Mouse (Mus musculus) intestine, embryonic 14.5 days (tissue): ENCODE results near the gene Mrpl9. TPM values are rescaled to one million over a fixed set of nuclear protein-coding genes. Genes with fewer than 3 reads are reported as not detected.

ENCODE experiments used
- ATAC-seq: fragments of 200-750 bp; cut with Nextera tagmentation; replicated peaks from 2 replicates; pipeline ENCODE4 v1.8.0; 2017; ENCODE audit warnings: low read depth, moderate number of reproducible peaks, moderate TSS enrichment, moderate library complexity; ENCODE audit not compliant: low FRiP score, low TSS enrichment
- DNase-seq: peaks from one replicate; pipeline ENCODE4 v3.0.0-alpha.2; 2018; ENCODE audit warnings: low spot score
- H3K27ac ChIP-seq: fragments of 300-500 bp; sonication (generic); 2 replicates; pipeline ENCODE4 v1.5.1; 2014; ENCODE audit warnings: low read depth, mild to moderate bottlenecking, control low read depth
- H3K27me3 ChIP-seq: fragments of 300-500 bp; sonication (generic); replicated peaks from 2 replicates; pipeline ENCODE4 v1.6.1; 2014; ENCODE audit warnings: low read length, control low read depth; ENCODE audit not compliant: control insufficient read depth, insufficient read depth
- H3K36me3 ChIP-seq: fragments of 300-500 bp; sonication (generic); 2 replicates; pipeline ENCODE4 v1.6.1; 2014; ENCODE audit warnings: low read length, control low read depth; ENCODE audit not compliant: control insufficient read depth, insufficient read depth
- H3K4me1 ChIP-seq: fragments of 300-500 bp; sonication (generic); replicated peaks from 2 replicates; pipeline ENCODE4 v1.6.1; 2014; ENCODE audit warnings: low read length, control low read depth, mixed read lengths; ENCODE audit not compliant: control insufficient read depth, insufficient read depth
- H3K4me2 ChIP-seq: fragments of 300-500 bp; sonication (generic); 2 replicates; pipeline ENCODE4 v1.6.1; 2014; ENCODE audit warnings: low read length
- H3K4me3 ChIP-seq: fragments of 300-500 bp; sonication (generic); 2 replicates; pipeline ENCODE4 v1.5.1; 2014; ENCODE audit warnings: low read depth, low read length, control low read depth, mixed read lengths
- H3K9ac ChIP-seq: fragments of 300-500 bp; sonication (generic); 2 replicates; pipeline ENCODE4 v1.6.1; 2014; ENCODE audit warnings: mild to moderate bottlenecking, low read length
- H3K9me3 ChIP-seq: fragments of 300-500 bp; sonication (generic); 2 replicates; pipeline ENCODE4 v1.6.1; 2016; ENCODE audit warnings: low read length, control low read depth; ENCODE audit not compliant: control insufficient read depth
- WGBS: fragments of 180-500 bp; shearing (Covaris S2); extraction: QIAGEN DNeasy Blood & Tissue Kit; methylation state at CpG from one replicate; pipeline ENCODE4 v1.1.7; 2014; 5-methylcytosine and 5-hydroxymethylcytosine counted together
- polyA plus RNA-seq: library from polyadenylated mRNA; unstranded; fragments of >200 nt; fragmentation: Nextera tagmentation; extraction: Ambion mirVana; gene quantifications from 2 replicates; pipeline ENCODE4 v1.2.1, GENCODE M21; 2014

The Mrpl9 gene
- polyA plus RNA-seq, 1 experiment from 2014 or later, result 76.2 TPM

- Histone ChIP-seq H3K4me2 (no peak overlapping the region), H3K4me3 (no peak overlapping the region)
- ATAC-seq, result no peak
These were observed 30.6 kb downstream of the Mrpl9 start for GRCm38 (mm10) chr3:94473567-94474232.

DNA sequence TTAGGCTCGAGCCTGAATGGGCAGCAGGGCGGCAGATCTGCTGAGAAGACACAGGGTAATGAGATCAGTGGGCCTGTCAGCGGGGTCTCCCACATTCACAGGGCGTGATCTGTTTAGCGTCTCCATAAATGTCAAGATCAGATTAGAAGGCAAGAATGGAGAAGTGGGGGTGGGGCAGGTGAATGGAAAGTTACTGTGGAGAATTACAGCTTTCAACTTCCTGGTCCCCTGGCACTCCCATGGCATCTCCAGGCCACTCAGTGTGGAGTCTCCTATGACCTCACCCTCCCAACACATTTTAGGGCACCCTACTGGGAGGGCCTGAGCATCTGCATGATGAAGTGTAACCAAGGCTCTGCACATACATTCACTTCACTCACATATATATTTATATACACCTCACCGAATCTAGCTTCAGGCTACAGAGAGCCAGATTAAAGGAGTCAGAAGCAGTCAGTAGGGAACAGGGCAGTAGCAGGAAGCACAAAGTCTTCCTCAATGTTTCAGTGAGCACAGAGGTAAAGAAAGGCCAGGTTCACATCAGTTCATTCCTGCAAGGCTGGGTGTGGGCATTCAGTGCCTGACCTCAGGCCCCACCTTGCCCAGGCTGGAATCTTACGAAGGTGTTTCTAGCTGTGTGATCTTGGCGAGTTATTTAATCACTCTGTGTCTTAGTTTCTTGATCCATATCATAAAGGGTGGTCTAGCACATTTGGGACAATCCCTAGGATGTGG, 33.4 kb downstream of the Mrpl9 start:
- peaks cover 7% of the 10 kb centered on the region; the same call in 1 of the 2 replicates for H3K27me3 ChIP-seq
- 23% methylated on average over 8 of the region's 8 CpGs for WGBS
- H3K4me1 ChIP-seq, result peaks cover 22% of the 10 kb centered on the region; the same call in 1 of the 2 replicates
- no peaks in the 10 kb centered on the region for H3K9me3 ChIP-seq
- ATAC-seq, result peak; percentile 59; the same call in 1 of the 2 replicates
- H3K4me3 ChIP-seq, result no peak overlapping the region
- DNase-seq, result peak; percentile 70
- no peak overlapping the region for H3K4me2 ChIP-seq
- no peaks in the 10 kb centered on the region for H3K36me3 ChIP-seq
- H3K9ac ChIP-seq, result no peak overlapping the region
- 0 out of 2 replicates have a peak overlapping the region, but pooled peaks have one; percentile 6 for H3K27ac ChIP-seq

More at GRCm38 (mm10) chr3:94473567-94474232, 30.6 kb downstream of the Mrpl9 start:
- H3K27ac ChIP-seq, result no peak overlapping the region
- H3K36me3 ChIP-seq, result no peaks in the 10 kb centered on the region
- H3K9ac ChIP-seq, result no peak overlapping the region
- H3K4me1 ChIP-seq, result peaks cover 22% of the 10 kb centered on the region; the same call in 1 of the 2 replicates
- no peaks in the 10 kb centered on the region for H3K9me3 ChIP-seq
- no peak for DNase-seq
- 39% methylated on average over 5 of the region's 5 CpGs for WGBS
- H3K27me3 ChIP-seq, result no peaks in the 10 kb centered on the region

GRCm38 (mm10) chr3:94477444-94477843, 34.3 kb downstream of the Mrpl9 start:
- DNase-seq (no peak), ATAC-seq (no peak)
- H3K4me2 ChIP-seq, result no peak overlapping the region
- peaks cover 21% of the 10 kb centered on the region; the same call in 1 of the 2 replicates for H3K4me1 ChIP-seq
- no peak overlapping the region for H3K9ac ChIP-seq
- H3K36me3 ChIP-seq, result no peaks in the 10 kb centered on the region
- no peak overlapping the region for H3K4me3 ChIP-seq
- H3K9me3 ChIP-seq, result no peaks in the 10 kb centered on the region
- peaks cover 7% of the 10 kb centered on the region; the same call in 1 of the 2 replicates for H3K27me3 ChIP-seq
- 53% methylated on average over 4 of the region's 4 CpGs for WGBS
- peak overlapping the region; percentile 19; the same call in 1 of the 2 replicates for H3K27ac ChIP-seq

- Histone ChIP-seq H3K36me3 (no peaks in the 10 kb centered on the region), H3K27me3 (peaks cover 7% of the 10 kb centered on the region; the same call in 1 of the 2 replicates), H3K27ac (peak within 1 kb of the TSS; percentile 19; the same call in 1 of the 2 replicates), H3K4me3 (peak within 1 kb of the TSS; percentile 16), H3K4me2 (no peak within 1 kb of the TSS), H3K9me3 (no peaks in the 10 kb centered on the region), H3K9ac (no peak within 1 kb of the TSS), H3K4me1 (peaks cover 15% of the 10 kb centered on the region; the same call in 1 of the 2 replicates)
- DNase-seq (peak; percentile 60), ATAC-seq (peak; percentile 50)
- 3% methylated on average over 14 of the region's 14 CpGs for WGBS
These were observed 34.9 kb downstream of the Mrpl9 start, which contains the start of gene Celf3 for GRCm38 (mm10) chr3:94477981-94478422. Gene Celf3 (plus strand): TSS chr3:94478295.

- Histone ChIP-seq H3K9me3 (no peaks in the 10 kb centered on the region), H3K4me2 (no peak overlapping the region), H3K9ac (no peak overlapping the region), H3K4me1 (0 out of 2 replicates have a peak, but pooled peaks cover 10% of the 10 kb centered on the region), H3K27ac (no peak overlapping the region), H3K27me3 (peaks cover 7% of the 10 kb centered on the region; the same call in 1 of the 2 replicates), H3K4me3 (peak overlapping the region; percentile 16; the same call in 1 of the 2 replicates), H3K36me3 (no peaks in the 10 kb centered on the region)
- no peak for ATAC-seq
- no peak for DNase-seq
- WGBS, result 10% methylated on average over 8 of the region's 9 CpGs
These were observed 35.6 kb downstream of the Mrpl9 start for GRCm38 (mm10) chr3:94478591-94479169.

GRCm38 (mm10) chr3:94479564-94479963, 36.4 kb downstream of the Mrpl9 start:
- H3K27ac ChIP-seq, result no peak overlapping the region
- 3% methylated on average over 11 of the region's 11 CpGs for WGBS
- H3K36me3 ChIP-seq, result no peaks in the 10 kb centered on the region
- H3K4me1 ChIP-seq, result 0 out of 2 replicates have a peak, but pooled peaks cover 9% of the 10 kb centered on the region
- H3K4me2 ChIP-seq, result peak overlapping the region; percentile 38
- H3K4me3 ChIP-seq, result peak overlapping the region; percentile 16
- DNase-seq (peak; percentile 76), ATAC-seq (no peak)
- peaks cover 7% of the 10 kb centered on the region; the same call in 1 of the 2 replicates for H3K27me3 ChIP-seq
- H3K9me3 ChIP-seq, result no peaks in the 10 kb centered on the region
- no peak overlapping the region for H3K9ac ChIP-seq

- Histone ChIP-seq H3K27me3 (peaks cover 7% of the 10 kb centered on the region; the same call in 1 of the 2 replicates), H3K36me3 (no peaks in the 10 kb centered on the region), H3K9ac (no peak within 1 kb of the TSS), H3K4me2 (peak within 1 kb of the TSS; percentile 38), H3K9me3 (no peaks in the 10 kb centered on the region), H3K4me1 (0 out of 2 replicates have a peak, but pooled peaks cover 9% of the 10 kb centered on the region), H3K4me3 (peak within 1 kb of the TSS; percentile 16), H3K27ac (no peak within 1 kb of the TSS)
- ATAC-seq (no peak), DNase-seq (no peak)
- WGBS, result 12% methylated on average over 16 of the region's 16 CpGs
These were observed 37.3 kb downstream of the Mrpl9 start, which contains the start of gene Riiad1 for GRCm38 (mm10) chr3:94480291-94480884. Gene Riiad1 (minus strand): TSS chr3:94480341.

GRCm38 (mm10) chr3:94481429-94481828, 38.3 kb downstream of the Mrpl9 start:
- H3K36me3 ChIP-seq, result no peaks in the 10 kb centered on the region
- H3K4me2 ChIP-seq, result no peak overlapping the region
- H3K4me3 ChIP-seq, result no peak overlapping the region
- H3K27ac ChIP-seq, result no peak overlapping the region
- DNase-seq (no peak), ATAC-seq (no peak)
- H3K27me3 ChIP-seq, result peaks cover 7% of the 10 kb centered on the region; the same call in 1 of the 2 replicates
- no peaks in the 10 kb centered on the region for H3K9me3 ChIP-seq
- WGBS, result 63% methylated on average over 4 of the region's 4 CpGs
- no peak overlapping the region for H3K9ac ChIP-seq
- H3K4me1 ChIP-seq, result 0 out of 2 replicates have a peak, but pooled peaks cover 4% of the 10 kb centered on the region
